Mouse (Mus musculus) frontal cortex, adult (tissue): ENCODE data around the gene Dpagt1.

Source experiments
- ATAC-seq: cut with Nextera tagmentation; 2 replicates; pipeline ENCODE4 v1.9.2; 2017; ENCODE audit warnings: mild to moderate bottlenecking, moderate library complexity, mixed read lengths; ENCODE audit not compliant: low TSS enrichment

Dpagt1 gene

GRCm38 (mm10) chr9:44378153-44378730 is 52.4 kb downstream of the Dpagt1 start:
- no peak for ATAC-seq

GRCm38 (mm10) chr9:44379054-44379834 is 53.4 kb downstream of the Dpagt1 start, which contains the start of gene Hyou1:
TSS of gene Hyou1 (plus strand) at chr9:44379490.
- peak; percentile 95 for ATAC-seq

- ATAC-seq: no peak
Measured at GRCm38 (mm10) chr9:44379862-44380261, 54.0 kb downstream of the Dpagt1 start.
